Mouse (Mus musculus) C2C12 (cell line): Measurements from ENCODE around the gene Als2cr12.

ENCODE experiments used
- CEBPB ChIP-seq: IDR thresholded peaks from one replicate; pipeline ENCODE4 v1.6.1; 2011; ENCODE audit warnings: low read depth, mild to moderate bottlenecking, control low read depth, moderate library complexity
- CTCF ChIP-seq: IDR thresholded peaks from one replicate; pipeline ENCODE4 v1.5.1; 2011; ENCODE audit not compliant: control insufficient read depth, insufficient read depth, insufficient read length
- FOSL1 ChIP-seq: IDR thresholded peaks from one replicate; pipeline ENCODE4 v1.8.0; 2011; ENCODE audit warnings: mild to moderate bottlenecking, low read length; ENCODE audit not compliant: poor library complexity, insufficient read depth, severe bottlenecking
- MAX ChIP-seq: IDR thresholded peaks from one replicate; pipeline ENCODE4 v1.6.1; 2011; ENCODE audit warnings: mild to moderate bottlenecking, control low read depth
- MYOD1 ChIP-seq: IDR thresholded peaks from one replicate; pipeline ENCODE4 v1.6.1; 2011; ENCODE audit warnings: low read depth; ENCODE audit not compliant: control insufficient read depth, insufficient read length
- MYOG ChIP-seq: IDR thresholded peaks from one replicate; pipeline ENCODE4 v1.6.1; 2011; ENCODE audit not compliant: control insufficient read depth, insufficient read length; ENCODE audit errors: extremely low read depth
- USF1 ChIP-seq: IDR thresholded peaks from one replicate; pipeline ENCODE4 v1.6.1; 2011; ENCODE audit warnings: low read depth, mild to moderate bottlenecking, control low read depth, moderate library complexity

GRCm38 (mm10) chr1:58714361-58714760 is 18.6 kb upstream of the Als2cr12 start:
- TF ChIP-seq CTCF, result no peak
- no peak for TF ChIP-seq MAX
- TF ChIP-seq MYOG, result no peak
- no peak for TF ChIP-seq MYOD1
- TF ChIP-seq USF1, result no peak
- no peak for TF ChIP-seq FOSL1
- no peak for TF ChIP-seq CEBPB
